Mouse (Mus musculus): ENCODE measurements around the gene Cfap298. TPM values are rescaled to one million over a fixed set of nuclear protein-coding genes. Genes with fewer than 3 reads are reported as not detected.

Gene Cfap298
- 28.0 and 28.6 TPM in 2 replicates for total RNA-seq (2014; rRNA removed)
- 73.4 and 79.6 TPM in 2 replicates for polyA plus RNA-seq (2015; fragmentation: Nextera tagmentation; extraction: Ambion mirVana)

- H3K9ac ChIP-seq = peak within 1 kb of the TSS; percentile 88
- peaks cover 19% of the 10 kb centered on the region for H3K36me3 ChIP-seq (ENCODE audit: insufficient read depth)
- H3K27ac ChIP-seq (ENCODE audit: low read depth, low read length) = peak within 1 kb of the TSS; percentile 88
- DNase-seq (peak; percentile 98), ATAC-seq (peak; percentile 97)
- WGBS = under 1% methylated on average over 56 of the region's 56 CpGs
- H3K4me3 ChIP-seq (ENCODE audit: low read depth, low read length) = peak within 1 kb of the TSS; percentile 85
- H3K4me2 ChIP-seq (ENCODE audit: low read depth) = peak within 1 kb of the TSS; percentile 78
- no peaks in the 10 kb centered on the region for H3K4me1 ChIP-seq (ENCODE audit: insufficient read depth)
- H3K27me3 ChIP-seq (ENCODE audit: insufficient read depth, low read length) = no peaks in the 10 kb centered on the region
- no peaks in the 10 kb centered on the region for H3K9me3 ChIP-seq (ENCODE audit: low read length)
- no peak for TF ChIP-seq CTCF (IDR thresholded peaks at IDR 0.05; ENCODE audit: low read depth)
Measured at GRCm38 (mm10) chr16:90934687-90935328, at the start of gene Cfap298. Gene Cfap298, minus strand, starts transcription at chr16:90935114.

- no peak overlapping the region for H3K4me3 ChIP-seq (ENCODE audit: low read depth, low read length)
- no peak overlapping the region for H3K9ac ChIP-seq
- no peaks in the 10 kb centered on the region for H3K4me1 ChIP-seq (ENCODE audit: insufficient read depth)
- no peaks in the 10 kb centered on the region for H3K27me3 ChIP-seq (ENCODE audit: insufficient read depth, low read length)
- no peaks in the 10 kb centered on the region for H3K9me3 ChIP-seq (ENCODE audit: low read length)
- H3K27ac ChIP-seq (ENCODE audit: low read depth, low read length) = no peak overlapping the region
- peaks cover 43% of the 10 kb centered on the region for H3K36me3 ChIP-seq (ENCODE audit: insufficient read depth)
- DNase-seq (no peak), ATAC-seq (no peak)
- H3K4me2 ChIP-seq (ENCODE audit: low read depth) = no peak overlapping the region
- WGBS = 92% methylated on average over 6 of the region's 6 CpGs
- no peak for TF ChIP-seq CTCF (IDR thresholded peaks at IDR 0.05; ENCODE audit: low read depth)
Measured at GRCm38 (mm10) chr16:90971004-90971403, 36.1 kb upstream of the Cfap298 start.

GRCm38 (mm10) chr16:90966241-90966640 lies 31.3 kb upstream of the Cfap298 start:
- DNase-seq (no peak), ATAC-seq (no peak)
- TF ChIP-seq CTCF (IDR thresholded peaks at IDR 0.05; ENCODE audit: low read depth) = no peak
- H3K4me3 ChIP-seq (ENCODE audit: low read depth, low read length) = no peak overlapping the region
- H3K27me3 ChIP-seq (ENCODE audit: insufficient read depth, low read length) = no peaks in the 10 kb centered on the region
- H3K36me3 ChIP-seq (ENCODE audit: insufficient read depth) = peaks cover 56% of the 10 kb centered on the region
- no peak overlapping the region for H3K9ac ChIP-seq
- WGBS = 85% methylated on average over 4 of the region's 4 CpGs
- no peaks in the 10 kb centered on the region for H3K4me1 ChIP-seq (ENCODE audit: insufficient read depth)
- no peak overlapping the region for H3K27ac ChIP-seq (ENCODE audit: low read depth, low read length)
- no peaks in the 10 kb centered on the region for H3K9me3 ChIP-seq (ENCODE audit: low read length)
- no peak overlapping the region for H3K4me2 ChIP-seq (ENCODE audit: low read depth)

DNA sequence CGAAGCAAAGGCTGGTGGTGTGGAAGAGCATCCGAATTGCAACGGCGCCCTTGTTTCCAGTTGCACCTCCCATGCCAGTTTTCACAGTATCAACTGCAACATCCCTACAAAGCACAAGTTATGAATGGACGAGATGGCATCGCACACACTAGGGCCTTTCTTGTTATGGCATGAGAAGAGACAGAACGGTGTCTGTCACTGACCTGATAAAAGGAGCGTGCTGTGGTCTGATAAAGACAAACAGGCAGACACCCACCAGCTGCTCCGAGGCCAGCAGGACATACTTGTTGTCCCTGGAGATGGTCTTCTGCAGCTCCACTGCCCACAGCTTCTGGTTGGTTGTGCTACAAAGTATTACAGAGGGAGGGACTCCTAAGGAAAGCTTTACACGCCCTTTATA lies 29.4 kb upstream of the Cfap298 start:
- no peak overlapping the region for H3K27ac ChIP-seq (ENCODE audit: low read depth, low read length)
- H3K4me2 ChIP-seq (ENCODE audit: low read depth) = no peak overlapping the region
- 92% methylated on average over 10 of the region's 10 CpGs for WGBS
- H3K9me3 ChIP-seq (ENCODE audit: low read length) = no peaks in the 10 kb centered on the region
- TF ChIP-seq CTCF (IDR thresholded peaks at IDR 0.05; ENCODE audit: low read depth) = no peak
- DNase-seq (no peak), ATAC-seq (no peak)
- no peak overlapping the region for H3K4me3 ChIP-seq (ENCODE audit: low read depth, low read length)
- H3K27me3 ChIP-seq (ENCODE audit: insufficient read depth, low read length) = no peaks in the 10 kb centered on the region
- H3K36me3 ChIP-seq (ENCODE audit: insufficient read depth) = peaks cover 60% of the 10 kb centered on the region
- no peak overlapping the region for H3K9ac ChIP-seq
- H3K4me1 ChIP-seq (ENCODE audit: insufficient read depth) = no peaks in the 10 kb centered on the region

GRCm38 (mm10) chr16:90963866-90964265 lies 29.0 kb upstream of the Cfap298 start:
- H3K9me3 ChIP-seq (ENCODE audit: low read length) = no peaks in the 10 kb centered on the region
- no peaks in the 10 kb centered on the region for H3K27me3 ChIP-seq (ENCODE audit: insufficient read depth, low read length)
- no peak overlapping the region for H3K27ac ChIP-seq (ENCODE audit: low read depth, low read length)
- DNase-seq (no peak), ATAC-seq (no peak)
- no peak overlapping the region for H3K9ac ChIP-seq
- no peak for TF ChIP-seq CTCF (IDR thresholded peaks at IDR 0.05; ENCODE audit: low read depth)
- no peaks in the 10 kb centered on the region for H3K4me1 ChIP-seq (ENCODE audit: insufficient read depth)
- peaks cover 59% of the 10 kb centered on the region for H3K36me3 ChIP-seq (ENCODE audit: insufficient read depth)
- WGBS = 91% methylated on average over 10 of the region's 10 CpGs
- no peak overlapping the region for H3K4me3 ChIP-seq (ENCODE audit: low read depth, low read length)
- no peak overlapping the region for H3K4me2 ChIP-seq (ENCODE audit: low read depth)

- TF ChIP-seq CTCF (IDR thresholded peaks at IDR 0.05; ENCODE audit: low read depth) = no peak
- H3K27ac ChIP-seq (ENCODE audit: low read depth, low read length) = no peak overlapping the region
- H3K4me2 ChIP-seq (ENCODE audit: low read depth) = no peak overlapping the region
- DNase-seq = no peak
- peaks cover 62% of the 10 kb centered on the region for H3K36me3 ChIP-seq (ENCODE audit: insufficient read depth)
- H3K4me1 ChIP-seq (ENCODE audit: insufficient read depth) = no peaks in the 10 kb centered on the region
- no peak overlapping the region for H3K9ac ChIP-seq
- H3K9me3 ChIP-seq (ENCODE audit: low read length) = no peaks in the 10 kb centered on the region
- no peak for ATAC-seq
- WGBS = 93% methylated on average over 4 of the region's 4 CpGs
- no peaks in the 10 kb centered on the region for H3K27me3 ChIP-seq (ENCODE audit: insufficient read depth, low read length)
- H3K4me3 ChIP-seq (ENCODE audit: low read depth, low read length) = no peak overlapping the region
Measured at GRCm38 (mm10) chr16:90963231-90963630, 28.3 kb upstream of the Cfap298 start.

DNA sequence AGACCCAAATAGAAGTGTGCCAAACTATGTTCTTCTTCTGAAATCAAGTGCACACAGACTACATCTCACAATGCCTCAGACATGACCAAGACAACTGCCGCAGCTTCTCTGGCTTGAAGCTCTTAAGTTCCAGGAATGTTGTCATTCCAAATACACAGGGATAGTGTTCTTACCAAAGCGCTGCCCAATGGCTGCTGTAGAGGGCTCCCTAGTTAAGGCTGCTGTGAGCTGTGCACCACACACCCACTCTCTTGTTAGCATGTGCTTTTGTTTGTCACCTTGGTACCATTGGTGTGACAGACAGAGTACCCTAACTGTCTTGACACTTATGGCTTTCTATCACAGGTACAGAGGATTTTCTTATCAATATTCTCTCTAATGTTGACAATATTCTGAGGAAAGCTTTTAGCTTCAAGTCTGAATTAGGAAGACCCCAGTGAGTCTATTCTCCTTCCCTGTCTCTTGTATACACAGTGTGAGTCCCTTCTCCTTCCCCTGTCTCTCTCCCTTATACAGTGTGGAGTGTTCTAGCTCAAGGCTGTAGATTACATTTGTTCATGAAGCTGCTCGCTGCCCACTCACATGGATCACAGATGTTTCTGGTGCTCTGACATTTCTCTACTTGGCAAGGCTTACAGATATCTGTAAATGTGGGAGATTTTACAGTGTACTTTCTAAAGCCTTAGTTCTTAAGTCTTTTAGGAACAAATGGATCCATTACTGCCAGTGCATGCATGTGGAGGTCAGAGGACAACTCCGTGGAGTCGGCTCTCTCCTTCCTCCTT lies 23.6 kb upstream of the Cfap298 start:
- H3K27ac ChIP-seq (ENCODE audit: low read depth, low read length) = no peak overlapping the region
- H3K9ac ChIP-seq = no peak overlapping the region
- H3K9me3 ChIP-seq (ENCODE audit: low read length) = no peaks in the 10 kb centered on the region
- no peak for DNase-seq
- TF ChIP-seq CTCF (IDR thresholded peaks at IDR 0.05; ENCODE audit: low read depth) = no peak
- no peaks in the 10 kb centered on the region for H3K4me1 ChIP-seq (ENCODE audit: insufficient read depth)
- H3K36me3 ChIP-seq (ENCODE audit: insufficient read depth) = peaks cover 63% of the 10 kb centered on the region
- WGBS = 87% methylated on average over 5 of the region's 5 CpGs
- no peak overlapping the region for H3K4me3 ChIP-seq (ENCODE audit: low read depth, low read length)
- no peaks in the 10 kb centered on the region for H3K27me3 ChIP-seq (ENCODE audit: insufficient read depth, low read length)
- no peak for ATAC-seq
- H3K4me2 ChIP-seq (ENCODE audit: low read depth) = no peak overlapping the region

All from forebrain, postnatal 0 days (tissue).